Mouse (Mus musculus): ENCODE data around the gene Apol11b.
A peak's percentile ranks its signal among the peaks of the same experiment; 100 is the strongest.
"Not testable (repeated sequence)": the region's sequence is repeated elsewhere in the genome, so short reads cannot be mapped to it uniquely, and the experiment has no call there.

The Apol11b gene

DNA sequence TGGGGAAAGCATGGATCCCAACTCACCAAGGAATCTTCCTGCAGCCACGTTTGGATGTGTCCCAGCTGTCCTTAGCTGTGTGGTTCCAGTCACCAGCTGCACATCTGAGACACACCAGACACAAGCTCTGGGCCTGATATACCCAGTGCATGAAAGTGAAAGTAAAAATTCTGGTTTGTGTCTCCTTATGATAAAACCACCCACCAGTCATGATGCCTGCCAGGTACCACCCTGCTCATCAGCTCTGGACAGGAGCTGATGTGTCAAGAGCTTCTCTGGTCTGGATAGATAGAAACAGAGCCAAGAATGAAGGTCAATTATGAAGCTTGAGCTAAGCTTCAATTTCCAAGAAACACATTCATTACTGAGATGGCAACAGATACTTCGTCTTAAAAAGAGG, at the start of gene Apol11b:
TSS of gene Apol11b (minus strand) at position 111 of the 400 bp plus-strand sequence.
- not testable (repeated sequence) for DNase-seq (ENCODE audit: low read depth, low spot score)

DNA sequence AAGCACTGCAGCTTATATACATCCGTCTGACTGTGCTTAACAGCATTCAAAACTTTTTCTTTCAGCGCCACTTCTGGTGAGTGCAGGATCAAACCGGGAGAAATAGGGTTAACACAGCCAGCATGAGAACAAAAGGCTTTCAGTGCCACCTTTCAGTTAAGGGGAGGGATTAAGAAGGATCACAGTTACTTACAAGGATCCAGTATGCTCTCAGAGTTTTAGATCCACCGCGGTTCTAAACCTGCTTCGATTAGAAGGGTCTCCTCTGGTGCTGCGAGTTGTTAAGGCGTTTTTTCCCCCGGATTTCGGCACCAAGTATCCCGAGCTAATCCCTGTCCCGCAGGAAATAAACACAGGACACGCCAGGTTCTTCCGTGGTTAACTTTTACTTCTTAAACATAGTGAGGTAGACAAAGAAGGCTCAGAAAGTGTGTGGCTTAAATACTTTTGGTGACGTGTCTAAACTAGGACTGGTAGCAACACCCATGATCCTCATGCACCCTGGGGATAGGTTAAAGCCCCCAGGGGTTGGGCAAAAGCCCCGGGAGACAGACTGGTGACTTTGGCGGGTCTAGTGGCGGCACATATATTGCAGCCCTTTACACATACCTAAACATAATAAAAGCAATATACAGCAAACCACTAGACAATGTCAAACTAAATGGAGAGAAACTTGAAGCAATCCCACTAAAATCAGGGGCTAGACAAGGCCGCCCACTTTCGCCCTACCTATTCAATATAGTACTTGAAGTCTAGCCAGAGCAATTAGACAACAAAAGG, 48.6 kb upstream of the Apol11b start:
- not testable (repeated sequence) for DNase-seq (ENCODE audit: low read depth, low spot score)

- not testable (repeated sequence) for DNase-seq (ENCODE audit: low read depth, low spot score)
Observed at GRCm38 (mm10) chr15:77683944-77684343, 40.9 kb upstream of the Apol11b start.

GRCm38 (mm10) chr15:77674081-77674480, 31.0 kb upstream of the Apol11b start:
- DNase-seq (ENCODE audit: low read depth, low spot score), result not testable (repeated sequence)

DNA sequence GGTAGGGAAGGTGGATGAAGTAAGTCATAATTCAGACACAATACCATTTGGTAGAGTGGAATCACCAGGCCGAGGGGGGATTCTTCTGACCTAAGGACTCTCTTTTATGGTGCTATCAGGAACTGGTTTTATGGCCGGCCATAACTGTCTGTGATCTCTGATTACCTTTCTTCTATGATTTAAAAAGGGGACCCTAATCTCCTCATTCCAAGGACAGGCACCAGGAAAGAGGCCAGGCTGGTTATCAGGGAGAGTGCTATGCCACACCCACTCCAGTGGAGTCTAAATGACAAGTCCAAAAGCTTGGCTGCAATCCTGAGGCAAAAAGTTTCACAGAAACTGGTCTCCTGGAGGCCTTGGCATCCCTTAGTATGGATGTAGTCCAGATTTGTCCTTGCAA, 18.8 kb upstream of the Apol11b start:
- DNase-seq (ENCODE audit: low read depth, low spot score), result not testable (repeated sequence)

DNA sequence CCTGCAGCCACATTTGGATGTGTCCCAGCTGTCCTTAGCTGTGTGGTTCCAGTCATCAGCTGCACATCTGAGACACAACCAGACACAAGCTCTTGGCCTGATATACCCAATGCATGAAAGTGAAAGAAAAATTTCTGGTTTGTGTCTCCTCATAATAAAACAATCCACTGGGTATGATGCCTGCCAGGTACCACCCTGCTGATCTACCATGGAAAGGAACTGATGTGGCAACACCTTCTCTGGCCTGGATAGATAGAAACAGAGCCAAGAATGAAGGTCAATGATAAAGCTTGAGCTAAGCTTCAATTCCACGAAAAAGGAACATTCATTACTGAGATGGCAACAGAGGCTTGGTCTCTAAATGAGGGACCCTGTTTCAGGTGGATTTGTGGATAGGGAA, 16.7 kb upstream of the Apol11b start:
- not testable (repeated sequence) for DNase-seq (ENCODE audit: low read depth, low spot score)

- not testable (repeated sequence) for DNase-seq (ENCODE audit: low read depth, low spot score)
Observed at GRCm38 (mm10) chr15:77651143-77651542, 8.1 kb upstream of the Apol11b start.

DNA sequence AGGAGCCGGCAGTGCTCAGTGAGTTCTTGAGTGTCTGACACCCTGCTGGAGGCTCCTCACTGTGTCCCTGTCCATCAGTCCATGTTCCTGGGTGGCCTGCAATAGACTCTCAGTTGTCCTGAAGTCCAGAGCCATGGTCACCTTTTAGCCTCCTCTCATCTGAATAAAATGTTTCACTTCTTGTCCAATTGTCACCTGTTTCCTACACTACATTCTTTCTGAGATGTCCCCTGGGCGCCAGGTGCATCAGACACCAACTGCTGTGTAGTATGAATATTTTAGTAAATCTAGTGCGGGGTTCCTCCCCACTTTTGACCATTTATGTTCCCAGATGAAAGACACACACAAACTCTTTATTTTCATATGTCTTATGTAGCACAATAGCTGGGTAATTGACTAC, 13.3 kb downstream of the Apol11b start:
- not testable (repeated sequence) for DNase-seq (ENCODE audit: low read depth, low spot score)

DNA sequence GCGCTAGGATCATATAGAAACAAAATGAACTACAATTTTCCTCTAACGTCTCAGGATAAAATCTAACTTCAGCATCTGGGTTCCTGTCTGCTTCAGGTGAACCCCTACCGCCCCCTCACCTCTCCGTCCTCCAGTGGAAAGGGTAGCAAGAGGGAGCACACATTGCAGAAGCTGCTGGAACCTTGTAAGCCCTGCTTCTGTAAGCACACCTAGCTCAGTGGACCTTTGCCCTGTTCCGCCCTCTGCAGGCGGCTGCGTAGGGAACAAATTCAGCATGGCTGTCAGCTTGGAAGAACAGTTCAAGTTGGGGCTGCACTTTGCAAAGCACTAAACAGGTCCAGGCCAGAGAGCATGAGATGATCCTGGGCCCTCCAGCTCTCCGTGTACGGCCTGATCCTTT, 14.4 kb downstream of the Apol11b start:
- not testable (repeated sequence) for DNase-seq (ENCODE audit: low read depth, low spot score)

DNA sequence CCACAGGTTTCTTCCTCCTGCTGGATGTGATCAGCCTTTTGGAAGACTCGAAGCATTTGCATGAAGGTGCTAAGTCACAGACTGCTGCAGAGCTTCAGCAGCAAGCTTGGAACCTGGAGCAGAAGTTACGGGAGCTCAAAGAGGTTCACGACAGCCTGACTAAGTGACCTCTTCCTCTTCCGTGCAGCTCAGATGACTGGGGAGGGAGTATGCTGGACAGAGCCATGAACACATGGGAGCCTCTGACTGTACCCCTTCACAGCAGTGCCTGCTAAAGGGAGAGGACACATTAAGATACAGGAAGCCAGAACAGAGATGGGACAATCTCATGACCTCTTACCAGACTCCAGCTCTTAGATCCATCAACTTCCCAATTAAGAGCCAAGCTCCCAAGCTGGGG, 16.6 kb downstream of the Apol11b start:
- DNase-seq (ENCODE audit: low read depth, low spot score), result not testable (repeated sequence)

DNA sequence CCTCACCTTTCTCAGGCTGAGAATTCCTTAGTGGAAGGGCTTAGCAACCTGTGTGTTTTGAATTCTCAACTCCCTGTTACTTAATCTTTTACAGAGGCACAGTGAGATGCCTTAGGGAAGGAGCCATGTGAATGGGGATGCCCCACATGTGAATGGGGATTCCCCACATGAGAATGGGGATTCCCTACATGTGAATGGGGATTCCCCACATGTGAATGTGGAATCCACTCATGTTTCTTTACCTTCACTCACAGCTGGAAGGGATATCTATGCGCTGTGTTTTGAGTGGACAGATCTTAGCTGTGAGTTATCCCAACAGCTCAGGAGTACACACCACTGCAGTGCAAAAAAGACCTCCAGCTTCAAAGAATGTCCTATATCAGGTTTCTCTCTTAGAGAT, 18.4 kb downstream of the Apol11b start:
- no peak for DNase-seq (ENCODE audit: low read depth, low spot score)

GRCm38 (mm10) chr15:77606069-77606468, 37.0 kb downstream of the Apol11b start:
- DNase-seq (ENCODE audit: low read depth, low spot score), result no peak

DNA sequence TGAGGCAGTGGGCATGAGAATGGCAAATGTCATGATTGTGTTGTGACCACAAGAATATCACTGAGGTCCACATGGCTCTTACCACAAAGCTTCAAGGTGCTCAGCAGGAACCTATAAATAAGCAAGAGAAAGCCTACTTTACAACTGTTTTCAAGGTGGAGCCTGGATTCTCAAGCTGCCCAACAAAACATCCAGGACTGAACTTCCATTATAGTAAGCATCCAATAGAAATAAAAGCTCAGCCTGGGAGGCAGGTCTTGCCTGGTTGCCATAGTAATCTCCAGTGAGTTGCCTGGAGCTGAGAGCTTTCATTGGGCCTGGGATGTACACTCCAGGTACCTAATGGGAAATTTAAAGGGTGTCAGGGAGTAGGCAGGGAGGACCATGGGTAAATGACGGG, 44.1 kb downstream of the Apol11b start, which contains the start of gene Gm36245:
TSS of gene Gm36245 (plus strand) at position 301 of the 400 bp plus-strand sequence.
- no peak for DNase-seq (ENCODE audit: low read depth, low spot score)

DNA sequence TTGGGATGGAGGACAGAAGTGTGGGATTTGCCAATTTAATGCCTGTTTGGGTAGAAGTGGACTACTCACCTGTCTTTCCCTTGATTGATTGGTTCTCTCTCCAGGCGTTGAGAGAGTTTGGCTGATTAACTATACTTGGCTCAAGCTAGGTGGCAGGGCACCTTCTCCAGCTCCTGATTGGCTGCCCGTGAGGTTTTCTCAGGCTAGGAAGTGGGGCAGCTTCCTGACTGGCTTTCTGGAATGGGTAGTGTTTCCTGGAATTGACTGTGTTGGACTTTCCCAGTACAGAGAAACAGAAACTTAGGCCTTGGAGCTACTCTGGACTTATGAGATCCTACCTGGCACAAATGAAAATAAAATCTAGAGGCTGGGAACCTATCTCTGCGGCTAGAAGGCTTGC, 44.7 kb downstream of the Apol11b start:
- DNase-seq (ENCODE audit: low read depth, low spot score), result no peak

GRCm38 (mm10) chr15:77595961-77596360, 47.1 kb downstream of the Apol11b start, which contains the start of gene Apol10b:
Gene Apol10b, minus strand, starts transcription at chr15:77596125.
- DNase-seq (ENCODE audit: low read depth, low spot score), result peak; percentile 55

DNA sequence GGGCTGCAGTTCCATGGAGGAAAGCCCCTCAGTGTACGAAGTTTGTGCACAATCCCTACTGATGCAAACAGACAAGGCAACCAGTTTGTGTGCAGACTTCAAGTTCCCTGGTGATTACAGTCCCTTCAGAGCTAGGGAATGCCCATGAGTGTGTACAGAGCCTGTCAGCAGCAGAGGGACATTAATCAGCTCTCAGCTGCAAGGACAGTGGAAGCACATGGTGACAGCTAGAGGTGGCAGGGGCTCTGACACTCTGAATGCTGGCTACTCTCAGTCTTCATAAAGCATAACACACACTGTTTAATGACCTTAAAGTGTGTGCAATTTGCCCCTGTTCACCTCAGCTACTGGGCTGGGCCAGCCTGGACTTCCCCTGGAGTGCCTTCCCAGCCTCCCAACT, 49.5 kb downstream of the Apol11b start:
- no peak for DNase-seq (ENCODE audit: low read depth, low spot score)

DNA sequence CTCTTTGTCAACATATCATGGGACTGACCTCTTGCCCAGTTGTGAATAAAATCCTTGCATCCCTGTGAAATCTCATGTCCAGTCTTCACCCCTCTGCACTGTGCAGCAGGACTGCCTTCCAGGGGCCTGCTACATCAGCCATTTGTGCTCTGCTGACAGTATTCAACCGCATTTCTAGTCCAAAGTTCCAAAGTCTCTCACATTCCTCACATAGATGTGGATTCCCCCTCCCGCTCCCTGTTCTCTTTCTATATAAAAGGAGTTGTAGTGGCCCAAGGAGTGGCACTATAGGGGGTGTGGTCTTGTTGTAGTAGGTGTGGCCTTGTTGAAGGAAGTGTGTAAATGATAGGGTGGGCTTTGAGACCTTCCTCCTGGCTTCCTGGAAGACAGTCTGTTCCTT, 52.2 kb downstream of the Apol11b start:
- no peak for DNase-seq (ENCODE audit: low read depth, low spot score)

DNA sequence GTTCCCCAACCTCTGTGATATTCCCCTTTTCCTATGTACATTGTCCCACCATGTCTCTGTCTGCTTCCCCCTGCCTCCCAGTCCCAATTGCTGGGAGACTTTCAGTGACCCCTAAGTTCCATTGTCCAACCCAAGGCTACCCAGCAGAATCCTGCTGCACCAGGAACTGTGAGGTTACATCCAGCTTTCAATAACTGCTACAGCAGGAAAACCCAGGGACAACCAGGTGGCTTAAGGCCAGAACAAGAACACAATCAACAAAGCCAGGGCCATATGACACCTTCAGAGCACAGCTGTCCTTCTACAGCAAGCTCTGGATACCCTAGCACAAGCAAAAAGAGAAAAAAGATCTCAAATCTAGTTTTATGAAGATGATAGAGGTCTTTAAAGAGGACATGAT, 54.1 kb downstream of the Apol11b start:
- DNase-seq (ENCODE audit: low read depth, low spot score), result no peak

DNA sequence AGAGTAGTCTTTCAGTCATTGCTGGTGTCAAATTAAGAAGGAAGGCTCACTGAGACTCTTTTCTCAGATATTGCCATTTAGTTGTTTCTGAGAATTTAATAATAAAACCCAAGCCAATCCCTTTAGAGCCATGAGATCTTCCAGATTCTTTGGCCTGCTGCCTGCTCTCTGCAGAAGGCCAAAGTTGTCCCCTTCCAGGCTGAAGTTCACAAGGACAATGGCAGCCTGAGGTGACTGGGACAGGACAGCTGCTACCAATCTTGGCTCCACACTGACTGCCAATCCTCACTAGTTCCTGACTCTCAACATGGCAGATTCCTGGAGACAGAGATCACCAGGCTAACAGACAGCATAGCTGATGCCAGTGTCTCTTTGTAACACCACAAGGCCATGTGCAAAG, 56.1 kb downstream of the Apol11b start:
- DNase-seq (ENCODE audit: low read depth, low spot score), result no peak

Measured in 3T3-L1 (cell line).